Comparison of ENCODE assay signal across 21 mouse cellular contexts in genomic region chr17:67888081-67888480, GRCm38 (mm10).
DNase-seq lines count a peak whose midpoint lies in the region; ATAC-seq and TF ChIP-seq lines count a peak whose summit lies in the region.
"Had no signal": no experiment of that assay in that cellular context is flagged by ENCODE, and none has a peak within 500 bp of the region (broad histone marks: within the 10 kb centered on the region; RNA-seq: fewer than 3 reads in every experiment).

No protein-coding gene starts in this region.

- no peaks in the 10 kb centered on the region for H3K9me3 ChIP-seq in forebrain, embryonic 14.5 days (replicated peaks; ENCODE audit: control insufficient read depth, low read length)
- H3K9me3 ChIP-seq in forebrain, embryonic 15.5 days = no peaks in the 10 kb centered on the region
- H3K9me3 ChIP-seq: embryonic facial prominence, embryonic 10.5 days; embryonic facial prominence, embryonic 12.5 days had no signal

- H3K4me2 ChIP-seq in forebrain, embryonic 14.5 days (ENCODE audit: low read length) = no peak overlapping the region
- no peak overlapping the region for H3K4me2 ChIP-seq in forebrain, embryonic 15.5 days (replicated peaks)
- H3K4me2 ChIP-seq: embryonic facial prominence, embryonic 12.5 days had no signal

- no peak overlapping the region for H3K4me3 ChIP-seq in cerebellum, adult 2 months (replicated peaks; ENCODE audit: insufficient read depth, low read depth, low read length)
- H3K4me3 ChIP-seq in forebrain, embryonic 14.5 days (ENCODE audit: low read depth, low read length) = no peak overlapping the region
- no peak overlapping the region for H3K4me3 ChIP-seq in forebrain, embryonic 15.5 days
- no peak overlapping the region for H3K4me3 ChIP-seq in heart, adult 2 months
- H3K4me3 ChIP-seq: embryonic facial prominence, embryonic 10.5 days; embryonic facial prominence, embryonic 12.5 days had no signal

- peak; percentile 42; the same call in 1 of the 2 replicates for ATAC-seq in forebrain, embryonic 14.5 days
- no peak for ATAC-seq in forebrain, embryonic 15.5 days (replicated peaks)
- ATAC-seq: activated CD4-positive, CD25-positive, alpha-beta regulatory T cell, adult 4 months; CD4-positive, CD25-positive, alpha-beta regulatory T cell, adult 4 months; forebrain, postnatal 0 days; Patski had no signal

- peak; percentile 55 to 73 for DNase-seq in cerebellum, postnatal 10 days
- DNase-seq in cerebellum, adult 2 months = no peak
- no peak for DNase-seq in forebrain, embryonic 14.5 days (ENCODE audit: low spot score)
- no peak for DNase-seq in heart, adult 2 months
- no peak for DNase-seq in heart, postnatal 36 days
- DNase-seq in kidney, postnatal 36 days = no peak
- DNase-seq: adrenal gland, adult 8-10 months; adrenal gland, postnatal 14 days; adrenal gland, postnatal 36 days; B cell, adult 2 months; cerebellum, adult 11-12 months; cerebellum, adult 9-10 months; forebrain, postnatal 0 days had no signal

- TF ChIP-seq EP300 in heart, adult 2 months (IDR thresholded peaks at IDR 0.05; ENCODE audit: insufficient read depth, low read depth, low read length) = no peak

- no peak overlapping the region for H3K9ac ChIP-seq in forebrain, embryonic 14.5 days (ENCODE audit: low read length)
- H3K9ac ChIP-seq in forebrain, embryonic 15.5 days (replicated peaks) = no peak overlapping the region
- no peak overlapping the region for H3K9ac ChIP-seq in heart, adult 2 months (ENCODE audit: low read depth, low read length)
- H3K9ac ChIP-seq: embryonic facial prominence, embryonic 12.5 days; forebrain, postnatal 0 days had no signal

- no peaks in the 10 kb centered on the region for H3K27me3 ChIP-seq in cerebellum, adult 2 months (ENCODE audit: control insufficient read depth, insufficient read depth, low read length)
- no peaks in the 10 kb centered on the region for H3K27me3 ChIP-seq in forebrain, embryonic 14.5 days (replicated peaks; ENCODE audit: control insufficient read depth, insufficient read depth, low read length)
- H3K27me3 ChIP-seq in forebrain, embryonic 15.5 days = no peaks in the 10 kb centered on the region
- no peaks in the 10 kb centered on the region for H3K27me3 ChIP-seq in heart, adult 2 months (ENCODE audit: control insufficient read depth, insufficient read depth, low read length)
- H3K27me3 ChIP-seq: CH12.LX; embryonic facial prominence, embryonic 12.5 days; Patski had no signal

- H3K79me2 ChIP-seq in heart, adult 2 months (replicated peaks; ENCODE audit: control insufficient read depth, insufficient read depth, low read length) = no peaks in the 10 kb centered on the region

- H3K4me1 ChIP-seq in cerebellum, adult 2 months (ENCODE audit: control insufficient read depth, insufficient read depth, low read length) = no peaks in the 10 kb centered on the region
- H3K4me1 ChIP-seq in forebrain, embryonic 14.5 days (ENCODE audit: control insufficient read depth, insufficient read depth, low read length) = no peaks in the 10 kb centered on the region; the same call in 1 of the 2 replicates
- no peaks in the 10 kb centered on the region for H3K4me1 ChIP-seq in forebrain, embryonic 15.5 days
- peaks cover 2% of the 10 kb centered on the region for H3K4me1 ChIP-seq in heart, adult 2 months (ENCODE audit: control insufficient read depth, insufficient read depth, low read length)
- H3K4me1 ChIP-seq: embryonic facial prominence, embryonic 10.5 days; embryonic facial prominence, embryonic 12.5 days had no signal

- no peaks in the 10 kb centered on the region for H3K36me3 ChIP-seq in forebrain, embryonic 14.5 days (ENCODE audit: control insufficient read depth, insufficient read depth, low read length)
- H3K36me3 ChIP-seq in forebrain, embryonic 15.5 days = no peaks in the 10 kb centered on the region
- H3K36me3 ChIP-seq in heart, adult 2 months (ENCODE audit: control insufficient read depth, insufficient read depth, low read length) = no peaks in the 10 kb centered on the region
- H3K36me3 ChIP-seq: G1E had no signal

- WGBS in cerebellum, adult 2 months = 13% methylated on average over 9 of the region's 9 CpGs
- WGBS in forebrain, embryonic 14.5 days = 82% methylated on average over 9 of the region's 9 CpGs
- 82% methylated on average over 9 of the region's 9 CpGs for WGBS in forebrain, embryonic 15.5 days
- 59% methylated on average over 9 of the region's 9 CpGs for WGBS in heart, adult 2 months

- TF ChIP-seq CTCF in cerebellum, adult 2 months (IDR thresholded peaks at IDR 0.05; ENCODE audit: borderline replicate concordance, insufficient read depth, low read depth, low read length) = no peak
- TF ChIP-seq CTCF in heart, adult 2 months (IDR thresholded peaks at IDR 0.05) = no peak

- intact Hi-C loops in heart, adult 2 months (cut with DNase I) = loop anchor here (5.0 kb wide), 1 partner anchor 64 kb away; no protein-coding TSS in a partner anchor
- intact Hi-C loops in heart, postnatal 36 days (cut with DNase I) = no loop called here

- H3K27ac ChIP-seq in cerebellum, adult 2 months (ENCODE audit: insufficient read depth, low read length) = no peak overlapping the region
- H3K27ac ChIP-seq in forebrain, embryonic 14.5 days (ENCODE audit: low read depth, low read length) = no peak overlapping the region
- no peak overlapping the region for H3K27ac ChIP-seq in forebrain, embryonic 15.5 days (replicated peaks)
- peak overlapping the region; percentile 65 for H3K27ac ChIP-seq in heart, adult 2 months
- H3K27ac ChIP-seq: embryonic facial prominence, embryonic 10.5 days; embryonic facial prominence, embryonic 12.5 days had no signal

- no peak for TF ChIP-seq POLR2A in cerebellum, adult 2 months (IDR thresholded peaks at IDR 0.05; ENCODE audit: borderline replicate concordance, insufficient read depth, low read length)
- no peak for TF ChIP-seq POLR2A in heart, adult 2 months (IDR thresholded peaks at IDR 0.05; ENCODE audit: insufficient read depth, low read depth, low read length)

Comparison
In these comparisons a context has a peak if more than half of its experiments do, and no peak if none do; other contexts are left out.
1. DNase-seq: peak in cerebellum, postnatal 10 days (2 of 2); none in cerebellum, adult 2 months (0 of 2), forebrain, embryonic 14.5 days (single experiment), heart, adult 2 months (0 of 2), heart, postnatal 36 days (0 of 2) and kidney, postnatal 36 days (0 of 2).